Mouse (Mus musculus) gastrocnemius, adult 18-20 months (tissue): ENCODE measurements at regions not wholly inside any gene's neighbourhood (a gene's known extent, or its start where the extent isn't known, plus 50 kb on each side); places are given as distances from the start of the nearest gene placed in this dataset.
A peak's percentile ranks its signal among the peaks of the same experiment; 100 is the strongest.
"Not testable (repeated sequence)": the region's sequence is repeated elsewhere in the genome, so short reads cannot be mapped to it uniquely, and the experiment has no call there.

Experiments used
- DNase-seq: peaks from one replicate; pipeline ENCODE4 v3.0.0; 2021; ENCODE audit warnings: low spot score

- DNase-seq = no peak
Observed at GRCm38 (mm10) chr10:66641966-66642365, 454.0 kb upstream of the Jmjd1c start.

- DNase-seq = no peak
Observed at GRCm38 (mm10) chr10:66643160-66643559, 452.8 kb upstream of the Jmjd1c start.

GRCm38 (mm10) chr10:66657520-66657919, 438.4 kb upstream of the Jmjd1c start:
- no peak for DNase-seq

DNA sequence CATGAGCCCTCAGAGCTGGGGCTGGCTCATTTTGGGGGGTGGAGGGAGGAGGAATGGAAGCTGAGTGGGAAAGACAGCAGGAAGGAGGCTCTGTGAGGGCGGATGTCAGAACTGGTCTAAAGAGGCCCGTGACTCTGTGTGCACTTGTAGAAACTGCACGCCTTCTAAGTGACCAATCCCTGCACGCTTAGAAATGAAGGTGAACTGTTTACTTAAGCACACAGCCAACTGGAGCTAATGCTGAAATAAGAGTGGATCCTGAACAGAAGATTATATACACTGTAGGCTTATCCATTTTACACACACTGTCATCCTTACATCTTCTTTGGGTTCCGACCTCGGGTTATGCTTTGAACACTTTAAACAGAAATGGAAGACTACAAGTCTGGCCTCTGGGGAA, 412.8 kb upstream of the Jmjd1c start:
- DNase-seq = no peak

GRCm38 (mm10) chr10:66689196-66689595, 406.7 kb upstream of the Jmjd1c start:
- not testable (repeated sequence) for DNase-seq

- no peak for DNase-seq
Observed at GRCm38 (mm10) chr10:66694549-66695285, 401.2 kb upstream of the Jmjd1c start.

- DNase-seq = not testable (repeated sequence)
Observed at GRCm38 (mm10) chr10:66714926-66715325, 381.0 kb upstream of the Jmjd1c start.

DNA sequence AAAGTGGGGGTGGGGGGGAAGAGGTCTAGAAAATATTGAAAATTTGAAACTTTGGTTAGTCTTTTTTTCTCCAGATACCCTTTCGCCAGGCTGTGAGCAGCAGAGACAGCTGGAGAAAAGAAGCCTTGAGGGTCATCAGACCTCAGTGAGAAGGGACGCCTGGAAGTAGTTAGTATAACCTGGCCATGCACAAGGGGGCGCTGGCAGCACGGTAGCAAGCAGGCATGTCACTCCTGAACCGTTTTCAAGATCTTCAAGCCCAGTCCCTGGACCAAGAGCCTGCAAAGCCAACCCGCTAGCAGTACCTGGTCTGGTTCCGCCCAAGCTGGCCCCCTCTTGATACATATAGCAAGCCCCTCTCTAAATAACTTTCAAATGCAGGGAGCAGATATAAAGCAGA, 378.0 kb upstream of the Jmjd1c start:
- DNase-seq = no peak

GRCm38 (mm10) chr10:66719796-66720195, 376.1 kb upstream of the Jmjd1c start:
- no peak for DNase-seq

DNA sequence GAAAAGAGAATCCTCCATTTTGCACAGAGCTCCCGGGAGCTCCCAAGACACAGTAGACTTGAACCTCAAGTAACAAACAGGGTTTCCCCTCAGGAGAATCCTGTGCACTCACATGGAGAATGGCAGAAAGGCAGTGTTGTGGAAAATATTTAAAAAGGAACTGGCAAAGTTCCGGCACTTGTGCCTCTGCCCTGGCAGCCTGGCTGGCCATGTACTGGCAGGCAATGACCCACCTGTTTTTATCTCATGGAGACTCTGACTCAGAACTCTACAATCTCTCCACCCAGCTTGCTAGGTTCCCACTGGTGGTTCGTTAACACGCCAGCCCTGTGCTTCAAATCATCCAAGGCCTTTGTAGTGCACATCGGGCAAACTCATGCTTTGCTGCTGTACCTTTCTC, 362.3 kb upstream of the Jmjd1c start:
- DNase-seq = no peak

DNA sequence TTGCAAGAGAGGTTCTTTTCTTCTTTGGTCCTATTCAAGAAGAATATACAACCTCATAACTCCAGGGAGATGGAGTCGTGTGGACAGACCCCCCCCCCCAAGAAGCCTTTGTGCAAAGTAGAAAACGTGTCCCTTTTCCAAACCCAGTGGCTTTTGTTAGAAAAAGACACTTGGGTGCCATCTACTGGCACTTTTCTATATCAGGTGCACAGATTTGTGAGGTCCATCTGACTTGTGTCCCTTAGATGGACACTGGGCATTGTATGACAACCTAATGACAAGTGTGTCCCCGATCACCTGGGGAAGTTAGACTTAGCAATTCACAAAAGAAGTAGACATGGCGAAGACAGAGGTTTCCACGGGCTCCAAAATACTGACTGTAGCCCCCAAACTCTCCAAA, 361.1 kb upstream of the Jmjd1c start:
- DNase-seq = no peak

DNA sequence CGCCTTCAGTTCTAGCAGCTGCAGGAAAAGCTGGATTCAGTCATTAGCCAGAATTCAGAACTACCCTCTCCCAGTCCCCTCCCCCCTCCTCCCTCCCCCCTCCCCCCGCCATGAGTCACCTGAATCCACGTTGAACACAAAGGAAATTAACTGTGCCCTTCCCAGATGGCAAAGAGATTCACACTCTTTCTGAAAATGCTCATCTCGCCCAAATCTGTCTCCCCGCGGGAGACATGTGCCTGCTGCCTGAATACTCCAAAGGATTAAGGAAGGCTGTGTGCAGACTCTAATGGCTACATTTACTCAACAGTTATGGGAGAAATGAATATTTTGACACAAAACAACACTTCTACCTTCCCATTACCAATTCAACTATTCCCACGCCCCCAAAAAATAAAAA, 356.9 kb upstream of the Jmjd1c start:
- DNase-seq = no peak

- peak; percentile 9 for DNase-seq
Observed at GRCm38 (mm10) chr10:66741819-66742218, 354.1 kb upstream of the Jmjd1c start.

DNA sequence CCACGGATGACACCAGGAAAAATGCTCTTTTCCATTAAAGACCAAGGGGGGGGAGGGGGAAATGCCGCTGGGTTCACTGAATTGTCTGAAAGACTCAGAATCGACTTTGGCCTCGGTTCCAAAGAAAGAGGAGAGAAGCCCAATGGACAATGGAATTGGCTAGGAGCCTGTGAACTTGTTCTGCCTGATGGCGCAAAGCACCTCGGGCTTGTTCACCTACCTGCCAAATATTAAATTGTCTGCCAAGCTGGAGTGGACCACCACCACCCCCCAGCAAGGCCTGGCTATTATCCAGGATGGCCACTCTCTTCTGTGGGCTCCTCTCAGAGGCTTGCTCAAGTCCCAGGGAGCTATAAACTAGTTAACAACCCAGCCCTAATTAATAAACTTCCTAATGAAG, 352.7 kb upstream of the Jmjd1c start:
- DNase-seq = no peak

DNA sequence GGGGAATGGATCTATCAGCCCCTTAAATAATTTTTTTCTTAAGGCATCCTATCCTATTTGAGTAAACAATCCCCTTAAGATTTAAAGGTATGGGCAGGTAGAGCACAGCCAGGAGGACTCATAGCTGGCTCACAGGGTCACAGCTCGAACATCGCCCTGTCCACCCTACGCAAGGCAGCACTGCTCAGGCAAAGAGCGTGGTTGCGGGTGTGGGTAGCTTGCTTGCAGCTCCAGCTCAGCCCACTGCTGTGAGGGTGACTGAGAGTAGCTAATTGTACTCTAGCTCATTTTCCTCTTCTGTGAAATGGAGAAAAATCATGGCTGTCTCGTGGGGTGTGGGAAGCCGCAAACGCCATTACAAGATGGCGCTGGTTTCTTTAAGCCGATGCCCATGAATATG, 350.1 kb upstream of the Jmjd1c start:
- DNase-seq = no peak

- no peak for DNase-seq
Observed at GRCm38 (mm10) chr10:66752237-66752810, 343.6 kb upstream of the Jmjd1c start.

GRCm38 (mm10) chr10:66756866-66757265, 339.1 kb upstream of the Jmjd1c start:
- no peak for DNase-seq

DNA sequence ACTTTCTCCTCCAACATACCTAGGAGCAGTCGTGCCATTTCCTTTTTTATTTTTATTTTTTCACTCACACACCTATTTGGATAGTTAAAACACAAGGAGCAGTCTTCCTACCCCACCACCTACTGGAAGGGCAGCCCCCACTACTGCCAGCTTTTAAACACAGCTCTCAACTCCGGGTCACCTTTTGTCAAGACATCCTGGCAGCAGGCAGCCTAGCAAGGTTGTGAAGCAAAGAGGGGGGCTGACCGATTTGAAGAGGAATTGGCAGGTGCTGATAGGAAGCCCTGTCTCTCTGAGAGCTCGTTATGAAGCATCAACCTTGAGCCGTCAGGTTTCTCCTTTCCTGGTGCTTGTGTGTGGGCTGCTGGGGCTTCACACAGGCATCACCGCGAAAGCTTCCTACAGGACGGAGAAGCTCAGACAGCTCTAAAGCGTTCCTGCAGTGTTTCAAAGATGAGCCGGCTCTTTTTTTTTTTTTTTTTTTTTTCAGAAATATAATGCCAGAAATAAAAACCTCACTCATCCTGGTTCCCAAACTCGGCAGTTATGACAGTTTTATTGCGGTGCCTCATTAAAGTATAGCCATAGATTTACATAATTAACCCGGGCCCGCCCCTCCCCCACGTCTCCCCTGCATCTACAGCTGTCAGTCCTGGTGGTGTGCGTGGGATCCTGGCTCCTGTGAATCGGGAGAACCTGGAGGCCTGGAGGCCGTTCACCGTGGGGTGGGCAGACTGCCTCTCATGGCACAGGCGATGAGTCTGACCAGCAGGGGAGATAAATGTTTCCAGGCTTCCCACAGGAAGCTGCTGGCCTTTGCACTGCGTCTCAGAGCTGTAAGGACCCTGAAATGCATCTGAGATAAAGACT, 325.5 kb upstream of the Jmjd1c start:
- DNase-seq = no peak

GRCm38 (mm10) chr10:66780335-66781170, 315.4 kb upstream of the Jmjd1c start:
- DNase-seq = no peak

DNA sequence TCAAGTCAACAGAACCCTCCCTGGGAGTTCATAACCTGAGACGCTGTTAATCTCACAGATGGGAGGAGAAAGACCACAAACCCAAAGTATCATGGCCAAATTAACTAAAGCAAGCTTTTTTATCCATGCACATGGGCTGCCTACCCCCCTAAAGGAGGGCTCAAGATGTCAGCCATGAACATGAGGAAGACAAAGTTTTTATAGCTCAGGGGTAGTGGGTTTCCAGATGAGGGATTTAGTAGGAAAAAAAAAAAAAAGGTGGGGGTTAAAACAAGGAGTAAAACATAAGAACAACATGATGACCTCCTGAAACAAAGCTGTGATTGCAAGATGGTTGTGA, 314.8 kb upstream of the Jmjd1c start:
- DNase-seq = no peak

DNA sequence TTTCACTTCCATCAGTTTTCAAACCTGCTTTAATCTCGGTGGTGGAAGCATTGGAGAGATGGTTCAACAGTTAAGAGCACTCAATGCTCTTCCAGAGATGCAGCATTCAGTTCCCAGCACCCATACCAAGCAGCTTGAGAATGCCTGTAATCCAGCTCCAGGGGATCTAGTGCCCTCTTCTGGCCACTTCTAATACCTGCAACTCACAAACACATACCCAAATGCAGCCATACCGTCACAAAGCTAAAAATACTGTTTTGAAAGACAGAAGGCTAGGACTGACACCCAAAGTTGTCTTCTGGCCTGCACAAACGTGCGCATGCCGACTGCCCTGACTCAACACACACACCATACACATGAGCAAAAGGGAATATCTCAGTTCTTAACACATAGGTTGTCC, 313.9 kb upstream of the Jmjd1c start:
- no peak for DNase-seq

GRCm38 (mm10) chr10:66787812-66788211, 308.1 kb upstream of the Jmjd1c start:
- no peak for DNase-seq
